Mouse (Mus musculus) cerebellum, adult (tissue): ENCODE measurements at regions not wholly inside any gene's neighbourhood (a gene's known extent, or its start where the extent isn't known, plus 50 kb on each side); places are given as distances from the start of the nearest gene placed in this dataset.

ENCODE experiments used
- ATAC-seq: cut with Nextera tagmentation; 2 replicates; pipeline ENCODE4 v1.9.2; 2017; ENCODE audit warnings: mild to moderate bottlenecking, moderate library complexity, mixed read lengths; ENCODE audit not compliant: insufficient number of reproducible peaks, low FRiP score, low TSS enrichment

DNA sequence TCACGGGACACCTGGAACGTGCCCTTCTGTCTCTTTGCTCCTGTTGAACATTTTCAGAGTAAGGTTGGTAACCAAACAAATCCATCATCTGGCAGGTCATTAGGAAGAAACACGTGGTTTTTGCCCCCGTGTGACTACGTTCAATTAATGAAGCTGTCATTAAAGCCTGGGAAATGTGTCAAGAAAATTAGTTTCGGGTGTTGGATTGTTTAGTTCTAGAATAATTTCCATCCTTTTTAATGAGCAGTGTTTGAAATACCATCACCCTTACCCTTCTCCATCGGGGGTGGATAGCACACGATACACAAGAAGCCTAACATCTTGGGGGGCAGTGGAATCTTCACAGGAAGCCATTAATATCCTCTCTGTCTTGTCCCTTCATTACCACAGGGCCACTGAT is 107.7 kb downstream of the Far1 start:
- no peak for ATAC-seq

DNA sequence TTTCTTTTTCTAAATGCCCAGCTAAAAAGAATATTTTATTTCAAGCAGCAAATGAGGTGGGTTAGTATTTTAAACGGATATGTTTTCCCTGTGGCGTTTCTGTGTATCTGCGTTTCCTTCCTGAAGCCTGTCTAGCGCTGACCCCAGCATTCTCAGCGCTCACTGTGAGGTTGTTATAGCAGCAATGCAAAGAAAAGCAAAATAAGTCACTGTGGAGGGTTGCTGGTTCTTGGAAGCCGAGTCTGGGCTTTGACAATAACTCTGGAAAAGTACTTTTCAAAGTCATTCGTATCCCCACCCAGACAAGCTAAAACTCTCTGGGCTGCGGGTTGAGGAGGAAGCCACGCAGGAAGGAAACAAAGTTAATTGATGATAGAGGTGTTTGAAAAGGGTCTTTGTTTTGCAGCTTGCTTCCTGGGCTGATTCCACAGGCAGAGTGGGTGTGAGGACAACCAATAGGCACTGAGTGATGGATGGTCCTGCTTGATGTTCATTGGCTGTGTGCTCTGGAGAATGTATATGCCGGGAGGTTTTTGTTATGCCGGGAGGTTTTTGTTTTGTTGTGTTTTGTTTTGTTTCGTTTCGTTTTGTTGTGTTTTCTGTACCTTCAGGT is 108.4 kb downstream of the Far1 start:
- no peak for ATAC-seq

DNA sequence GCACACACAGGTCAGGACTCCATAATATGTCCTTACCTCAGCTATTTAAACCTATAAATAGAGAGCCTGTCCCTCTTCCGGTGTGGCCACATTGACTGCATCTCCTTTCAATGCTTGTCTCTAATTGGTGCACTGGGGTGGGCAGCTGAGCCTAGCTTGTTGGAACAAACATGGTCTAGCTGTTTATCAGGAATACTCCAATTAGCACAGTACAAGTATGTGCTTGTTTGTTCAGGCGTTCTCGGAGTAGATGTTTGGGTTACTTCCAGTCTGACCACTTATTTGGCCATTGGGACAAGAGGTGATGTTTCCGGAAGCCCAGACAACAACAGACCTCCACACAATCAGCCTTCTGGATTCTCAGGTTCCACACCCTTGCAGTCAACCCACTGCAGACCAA is 109.7 kb downstream of the Far1 start:
- no peak for ATAC-seq

DNA sequence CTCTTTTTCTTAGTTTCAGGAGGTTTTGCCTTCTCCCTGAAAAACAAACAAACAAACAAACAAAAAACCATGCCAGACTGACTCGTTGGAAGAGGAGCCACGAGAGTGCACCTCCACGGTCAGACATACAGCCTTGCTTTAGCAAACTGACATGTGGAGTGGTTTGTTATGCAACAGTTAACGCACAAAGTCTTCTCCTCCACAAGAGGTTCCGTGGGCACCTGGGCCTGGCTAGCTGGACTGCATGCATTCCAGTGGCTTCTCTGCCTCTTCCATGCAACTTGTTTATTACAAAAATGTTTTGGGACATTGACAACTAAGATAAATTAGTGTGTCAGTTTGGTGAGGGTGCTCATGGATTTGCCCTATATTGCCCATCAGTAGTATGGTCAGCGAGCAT is 110.3 kb downstream of the Far1 start:
- no peak for ATAC-seq

DNA sequence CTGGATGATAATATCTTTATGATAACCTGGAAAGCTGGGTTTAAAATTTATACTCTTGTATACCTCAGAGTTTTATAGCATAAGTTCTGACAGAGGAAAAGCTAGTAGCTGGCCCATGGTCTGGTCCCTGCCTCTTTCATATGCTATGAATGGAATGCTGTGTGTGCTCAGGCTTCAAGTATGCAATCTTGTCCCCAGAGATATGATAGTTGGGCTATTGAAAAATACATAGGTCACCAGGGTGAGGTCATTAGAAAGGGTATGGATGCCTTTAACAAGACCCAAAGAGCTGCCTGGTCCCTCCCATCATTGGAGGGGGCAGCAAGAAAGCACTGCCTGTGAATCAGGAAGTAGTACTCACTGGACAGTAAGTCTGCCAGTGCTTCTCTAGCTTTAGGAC is 113.1 kb downstream of the Far1 start:
- no peak for ATAC-seq

DNA sequence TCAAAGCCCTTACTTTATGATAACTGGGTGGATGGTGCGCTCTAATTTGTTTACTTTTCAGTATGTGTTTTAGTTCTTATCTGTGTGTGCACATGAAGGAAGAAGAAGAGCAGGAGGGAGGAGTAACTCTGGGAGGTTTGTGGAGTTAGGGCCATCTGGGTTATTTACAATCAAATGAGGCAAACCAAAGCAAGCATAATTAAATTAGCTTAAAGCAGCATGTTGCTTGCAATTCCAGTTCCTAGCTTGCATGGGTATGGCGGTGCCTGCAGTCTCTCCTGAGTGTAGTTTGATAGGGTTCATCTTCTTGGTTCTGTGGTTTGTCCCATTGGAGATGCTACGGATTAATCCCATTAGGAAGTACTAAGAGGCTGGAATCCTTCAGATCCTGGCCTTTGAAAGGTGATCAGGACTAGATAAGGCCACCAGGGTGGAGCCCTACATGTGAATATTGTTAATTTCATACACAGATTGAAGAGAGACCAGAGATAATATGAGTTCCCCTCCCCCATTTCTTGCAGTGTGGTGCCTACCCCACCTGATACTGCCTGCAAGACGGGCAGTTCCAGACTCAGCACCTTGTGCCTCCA is 123.5 kb downstream of the Far1 start:
- ATAC-seq, result no peak

DNA sequence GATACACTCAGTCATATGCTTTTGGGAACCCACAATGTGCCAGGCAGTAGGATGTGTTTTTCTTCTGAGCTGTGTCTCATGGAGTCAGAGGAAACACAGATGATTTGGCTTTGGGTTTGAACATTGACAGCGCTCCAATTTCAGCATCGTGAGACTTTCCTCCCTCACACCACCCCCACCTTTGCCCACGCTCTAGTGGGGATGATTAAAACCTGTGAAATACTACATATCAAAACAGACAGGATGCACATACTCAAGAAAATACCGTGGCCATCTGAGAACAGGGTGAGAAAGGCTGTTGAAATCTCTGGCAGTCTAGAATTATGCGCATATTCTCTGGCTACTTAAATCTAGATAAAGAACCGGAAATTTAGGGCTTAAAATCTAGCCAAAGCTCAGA is 124.5 kb downstream of the Far1 start:
- no peak for ATAC-seq

DNA sequence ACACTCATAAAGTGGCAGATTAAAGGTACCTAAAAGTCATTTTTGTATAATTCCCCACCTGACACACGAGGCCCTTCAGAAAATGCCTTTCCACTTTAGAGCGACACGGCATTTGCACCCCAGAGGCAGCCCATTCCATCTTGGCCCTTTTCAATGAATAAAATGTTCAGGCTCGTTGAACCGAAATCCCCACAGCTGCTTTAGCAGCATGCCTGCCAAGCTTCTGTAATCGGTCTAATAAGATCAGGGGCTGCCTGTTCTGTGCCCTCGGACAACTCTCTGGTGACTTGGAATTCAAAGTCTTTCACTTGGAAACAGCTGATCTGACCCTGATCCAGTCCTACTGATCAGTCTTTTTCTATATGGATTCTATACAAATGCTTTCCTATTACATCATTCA is 123.3 kb upstream of the Spon1 start:
- no peak for ATAC-seq

DNA sequence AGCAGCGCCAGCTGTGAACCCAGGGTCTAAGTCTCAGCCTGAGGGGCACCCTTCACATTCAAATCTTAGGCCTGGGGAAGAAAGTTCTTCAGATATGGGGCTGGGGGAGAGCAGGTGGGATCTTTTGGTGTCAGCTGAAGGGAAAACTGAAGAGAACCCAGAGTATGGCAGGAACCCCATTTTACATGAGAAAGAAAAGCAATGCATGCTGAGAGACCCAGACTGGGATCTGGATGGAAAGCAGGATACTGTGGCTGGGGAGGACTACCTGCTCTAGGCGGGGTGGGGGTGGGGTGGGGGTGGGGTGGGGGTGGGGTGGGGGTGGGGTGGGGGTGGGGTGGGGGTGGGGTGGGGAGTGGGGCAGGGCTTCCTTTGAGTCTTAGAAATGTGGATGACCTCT is 115.2 kb upstream of the Spon1 start:
- ATAC-seq, result no peak

DNA sequence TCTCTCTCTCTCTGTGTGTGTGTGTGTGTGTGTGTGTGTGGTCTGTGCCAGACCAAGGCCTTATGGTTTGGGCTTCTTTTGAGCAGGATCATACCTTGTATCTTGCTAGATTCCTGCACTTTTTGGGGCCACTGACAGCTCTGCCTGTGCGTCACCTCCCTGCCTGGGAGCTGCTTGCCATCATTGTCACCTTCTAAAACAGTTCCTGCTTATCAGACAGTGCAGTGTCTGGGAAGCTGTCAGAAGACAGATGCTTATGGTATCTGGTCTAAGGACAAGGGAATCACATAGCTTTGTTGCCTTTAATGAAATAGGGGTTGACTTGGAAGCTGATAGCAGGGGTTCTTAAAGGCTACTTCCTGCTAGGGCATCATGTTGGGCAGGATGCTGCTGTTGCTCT is 114.1 kb upstream of the Spon1 start:
- ATAC-seq, result no peak

DNA sequence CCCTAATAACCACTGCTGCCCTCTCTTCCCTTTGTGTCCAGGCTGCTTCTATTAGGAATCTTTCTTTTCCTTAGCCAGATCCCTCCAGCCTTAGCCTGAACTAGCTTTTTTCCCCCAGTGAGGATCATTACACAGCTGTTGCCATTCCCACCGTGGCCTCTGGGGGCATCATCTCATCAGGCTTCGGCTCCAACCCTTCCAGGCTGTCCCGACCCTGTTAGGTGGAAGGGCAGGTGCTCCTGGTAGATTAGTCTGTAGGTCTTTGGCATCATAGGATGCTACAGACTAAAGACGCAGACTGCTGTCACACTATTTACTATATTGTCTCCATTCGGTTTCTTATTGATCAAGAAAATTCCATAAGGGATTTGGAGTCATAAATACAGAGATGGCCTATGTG is 112.7 kb upstream of the Spon1 start:
- ATAC-seq, result peak; percentile 49; the same call in 1 of the 2 replicates

DNA sequence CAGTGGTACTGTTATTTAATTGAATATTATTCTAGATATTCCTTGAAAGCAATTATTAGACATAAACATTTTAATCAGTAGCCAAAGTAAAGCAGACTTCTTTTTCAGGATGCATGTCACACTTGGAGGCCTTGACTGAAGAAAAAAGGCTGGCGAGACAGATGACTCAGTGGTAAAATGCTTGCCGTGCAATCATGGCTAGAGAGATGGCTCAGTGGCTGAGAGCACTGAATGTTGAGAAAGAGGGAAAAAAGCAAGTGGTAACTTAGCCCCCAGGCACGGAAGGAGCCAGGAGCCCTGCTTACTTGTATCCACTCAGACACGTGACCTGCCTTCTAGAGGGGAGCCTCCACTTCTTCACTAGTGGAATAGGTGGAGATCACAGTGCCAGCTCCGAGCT is 110.5 kb upstream of the Spon1 start:
- ATAC-seq, result no peak

DNA sequence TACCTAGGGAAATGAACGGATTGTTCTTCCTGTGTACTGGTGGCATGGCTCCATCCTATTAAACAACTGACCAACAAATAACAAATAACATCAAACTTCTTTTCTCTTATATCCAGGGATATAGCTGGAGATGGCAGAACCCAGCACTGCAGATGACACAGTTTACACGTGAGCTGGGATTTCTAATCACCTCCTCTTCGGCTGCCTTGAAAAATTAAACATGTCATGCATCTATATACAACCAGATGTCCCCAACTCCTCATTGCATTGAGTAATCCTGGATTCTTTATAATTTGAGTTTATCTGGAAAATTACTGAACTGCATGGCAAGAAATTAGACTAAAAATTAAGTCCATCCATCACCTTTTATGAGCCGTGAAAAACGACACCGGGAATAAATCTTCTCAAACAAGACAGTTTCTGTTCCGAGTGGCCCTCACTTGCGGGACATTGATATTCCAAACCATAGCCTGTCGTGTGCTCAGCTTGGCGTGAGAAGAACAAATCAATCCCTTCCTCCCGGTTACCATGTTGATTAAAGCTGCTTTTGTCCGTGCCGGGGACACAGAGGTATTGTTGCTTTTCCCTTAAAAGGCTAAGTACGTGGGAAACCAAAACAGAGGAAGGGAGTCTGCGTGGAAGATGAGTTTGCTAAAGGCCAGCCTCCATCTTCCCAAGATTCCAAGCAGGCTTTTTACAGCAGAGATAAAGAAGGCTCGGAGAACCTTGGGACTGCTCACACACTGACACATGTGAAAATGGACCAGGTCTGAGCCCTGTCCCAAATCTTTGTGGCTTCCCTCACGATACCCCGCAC is 92.8 kb upstream of the Spon1 start:
- no peak for ATAC-seq

DNA sequence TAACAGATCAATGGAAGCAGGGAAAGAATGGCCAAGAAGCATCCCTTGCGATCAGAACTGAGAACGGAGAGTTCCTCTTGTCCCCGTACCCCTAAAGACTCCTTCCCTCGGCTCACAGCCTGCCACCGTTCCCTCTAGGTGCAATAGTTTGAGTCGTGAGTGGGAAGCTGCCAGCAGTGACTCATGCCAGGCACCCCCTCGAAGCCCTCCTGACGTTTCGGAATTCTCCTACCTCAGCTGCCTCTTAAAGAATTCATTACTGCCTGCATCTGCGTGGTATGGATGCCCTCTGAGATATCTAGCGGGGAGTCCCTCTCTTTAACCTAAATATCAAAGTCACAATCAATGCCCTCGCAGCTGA is 92.2 kb upstream of the Spon1 start:
- ATAC-seq, result no peak

DNA sequence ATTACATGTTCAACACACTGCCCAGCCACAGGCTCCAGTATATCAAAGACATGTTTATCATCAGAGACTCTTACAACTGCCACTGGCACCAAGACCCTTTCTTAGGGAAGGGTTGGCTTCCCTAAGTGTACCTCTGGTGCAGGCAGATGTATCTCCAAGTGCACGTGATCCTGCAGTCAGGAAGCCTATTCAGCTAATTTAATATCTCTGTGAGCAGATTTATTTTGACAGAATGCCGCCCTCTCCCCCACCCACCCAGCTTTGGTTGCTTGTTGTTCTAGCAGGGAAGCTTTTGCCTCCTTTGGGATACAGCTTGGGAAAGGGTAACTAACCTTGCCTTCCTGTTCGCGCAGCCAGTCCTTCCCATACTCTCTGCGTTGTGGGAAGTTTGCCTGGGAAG is 83.5 kb upstream of the Spon1 start:
- ATAC-seq, result no peak

DNA sequence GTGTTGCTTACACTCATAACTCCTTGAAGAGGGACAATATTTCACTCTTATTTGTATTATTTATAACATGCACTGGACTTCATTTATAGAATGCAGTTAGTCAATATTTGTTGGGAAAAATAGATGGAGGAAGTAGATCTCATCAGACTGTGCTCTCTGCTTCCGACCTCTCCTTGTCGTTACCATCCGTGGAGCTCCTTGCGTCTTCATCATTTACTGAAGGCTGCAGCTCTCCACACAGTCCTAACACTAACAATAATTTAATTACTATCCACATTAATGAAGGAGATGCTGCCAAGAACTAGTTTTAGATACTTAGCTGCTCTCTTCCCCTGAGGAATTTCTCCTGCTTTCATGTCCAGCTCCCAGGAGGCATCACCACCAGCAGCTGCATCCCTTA is 80.4 kb upstream of the Spon1 start:
- no peak for ATAC-seq

DNA sequence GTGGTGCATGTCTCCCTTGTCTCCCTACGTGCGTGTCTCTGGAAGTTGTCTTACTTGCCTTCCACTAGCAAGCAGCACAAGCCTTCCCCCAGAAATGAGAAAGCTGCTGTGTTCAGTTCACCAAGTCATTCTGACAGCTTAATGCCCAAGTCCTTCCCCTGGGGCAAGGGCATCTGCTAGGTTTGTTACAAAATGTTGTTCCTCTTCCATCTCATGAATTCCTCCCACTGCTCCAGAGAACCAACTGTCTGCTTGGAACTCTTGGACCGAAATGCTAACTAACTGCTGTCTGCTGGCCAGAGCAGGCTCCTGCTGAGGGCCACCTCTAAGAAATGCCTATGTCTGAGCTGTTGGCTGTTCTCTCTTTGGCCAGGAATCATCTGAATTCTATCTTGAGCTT is 79.3 kb upstream of the Spon1 start:
- no peak for ATAC-seq

DNA sequence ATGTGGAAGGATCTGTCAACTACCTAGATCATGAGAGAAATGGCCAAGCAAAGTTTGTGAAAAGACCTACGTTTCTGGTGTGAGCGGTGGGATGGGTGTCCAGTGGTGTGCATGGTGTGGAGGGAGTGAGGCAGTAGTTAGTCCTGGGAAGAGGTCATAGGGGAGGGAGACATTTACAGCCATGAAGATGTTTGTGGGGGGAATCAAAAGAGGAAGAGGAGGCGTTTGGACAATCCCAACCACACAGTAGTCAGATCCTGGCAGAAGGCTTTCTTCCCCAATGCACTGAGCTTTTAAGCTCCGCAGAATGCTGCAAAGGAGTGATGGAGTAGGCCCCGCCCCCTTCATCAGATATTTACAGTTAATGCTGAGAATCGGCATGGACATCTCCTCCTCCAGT is 78.2 kb upstream of the Spon1 start:
- no peak for ATAC-seq

DNA sequence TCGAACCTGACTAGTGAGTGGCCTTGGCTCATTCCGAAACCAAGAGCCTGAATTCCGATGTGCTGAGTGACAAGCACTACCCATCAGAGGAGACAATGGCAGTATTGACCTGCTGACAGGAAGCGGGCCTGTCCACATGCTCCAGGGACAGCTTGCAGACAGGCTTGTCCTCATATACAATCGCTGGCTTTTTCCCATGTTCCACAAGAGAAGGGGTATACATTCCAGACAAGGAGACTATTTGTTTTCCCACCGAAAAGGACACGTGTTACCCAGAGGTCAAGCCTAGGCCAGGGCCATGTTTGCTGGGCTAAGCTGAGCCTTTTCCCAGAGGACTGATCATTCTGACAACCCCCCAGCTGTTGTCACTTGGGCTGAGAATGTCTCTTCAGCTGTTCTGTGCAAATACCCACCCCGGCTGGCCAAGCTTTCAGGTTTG is 77.5 kb upstream of the Spon1 start:
- no peak for ATAC-seq

DNA sequence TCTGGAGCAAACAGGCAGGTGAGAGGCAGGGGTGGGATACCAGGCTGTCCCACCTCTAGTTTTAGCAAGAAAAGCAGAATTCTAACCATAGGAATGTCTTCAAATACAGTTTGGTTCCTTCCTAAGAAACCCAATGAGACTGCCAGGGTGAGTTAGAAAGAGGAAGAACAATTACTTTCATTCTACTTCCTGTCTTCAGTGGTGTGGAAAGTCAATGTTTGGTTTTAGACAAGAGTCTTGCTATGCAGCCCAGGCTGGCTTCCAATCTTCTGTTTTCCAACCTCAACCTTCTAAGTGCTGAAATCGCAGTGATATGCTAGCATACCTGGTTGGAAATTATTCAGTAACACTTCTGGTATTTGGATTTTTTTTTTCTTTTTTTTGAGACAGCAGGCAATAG is 77.1 kb upstream of the Spon1 start:
- ATAC-seq, result no peak

DNA sequence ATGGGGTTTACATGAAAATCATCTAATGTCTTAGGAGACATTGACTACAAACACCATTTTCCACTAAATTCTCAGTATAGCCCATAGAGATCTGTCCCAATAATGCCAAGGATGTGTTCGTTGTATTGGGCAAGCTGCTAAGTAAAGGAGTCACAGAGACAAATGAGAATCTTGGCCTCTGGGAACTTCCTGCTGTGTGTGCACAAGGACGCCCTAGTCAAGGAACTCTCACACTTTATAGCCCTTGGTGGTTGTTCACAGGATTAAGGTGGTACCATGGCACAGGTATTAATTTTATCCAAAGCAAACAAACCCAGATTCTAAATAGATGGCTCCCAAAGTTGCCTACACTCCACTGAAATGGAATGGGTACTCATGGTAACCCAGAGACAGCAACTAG is 76.7 kb upstream of the Spon1 start:
- no peak for ATAC-seq

DNA sequence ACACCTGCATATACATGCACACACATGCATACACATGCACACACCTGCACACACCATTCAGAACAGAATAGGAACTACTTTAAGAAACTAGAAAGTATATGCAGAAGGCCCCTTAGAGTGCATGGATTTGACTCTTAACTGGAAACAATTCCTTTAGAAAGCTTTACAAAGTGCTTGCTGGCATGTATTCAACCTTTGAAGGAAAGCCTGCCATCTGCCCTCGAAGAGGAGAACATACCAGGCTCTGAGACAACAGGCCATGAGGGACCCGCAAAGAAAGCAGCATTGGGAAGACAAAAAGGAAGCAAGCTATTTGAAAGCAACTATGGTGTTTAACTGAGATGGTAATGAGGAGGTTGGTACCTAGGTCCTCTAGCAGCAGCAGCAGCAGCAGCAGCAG is 74.0 kb upstream of the Spon1 start:
- ATAC-seq, result no peak
